ENCODE assay signal across 15 mouse cellular contexts in genomic region chr17:53622125-53622524, GRCm38 (mm10).
"Had no signal": no experiment of that assay in that cellular context is flagged by ENCODE, and none has a peak within 500 bp of the region (broad histone marks: within the 10 kb centered on the region; RNA-seq: fewer than 3 reads in every experiment).

No protein-coding gene starts in this region.

- ATAC-seq: intestine, embryonic 16.5 days had no signal

- DNase-seq: kidney, adult 8-10 months; kidney, postnatal 36 days; layer of hippocampus, adult 9-11 months; layer of hippocampus, postnatal 36 days; lung, postnatal 14 days; midbrain, embryonic 14.5 days; right cerebral cortex, postnatal 4 days; spleen, adult 18-20 months; thymus, adult 18-20 months; thymus, postnatal 14 days had no signal

- H3K36me3 ChIP-seq: lung, embryonic 15.5 days had no signal

- H3K4me3 ChIP-seq: limb, embryonic 12.5 days; lung, embryonic 15.5 days; neural tube, embryonic 12.5 days had no signal

- H3K27ac ChIP-seq: limb, embryonic 12.5 days; lung, embryonic 15.5 days; macrophage; neural tube, embryonic 12.5 days had no signal

- H3K9ac ChIP-seq: limb, embryonic 12.5 days; lung, embryonic 15.5 days; neural tube, embryonic 12.5 days had no signal

- H3K4me2 ChIP-seq: limb, embryonic 12.5 days; lung, embryonic 15.5 days; neural tube, embryonic 12.5 days had no signal

- H3K4me1 ChIP-seq: limb, embryonic 12.5 days; lung, embryonic 15.5 days; neural tube, embryonic 12.5 days had no signal

- H3K27me3 ChIP-seq: limb, embryonic 12.5 days; lung, embryonic 15.5 days; neural tube, embryonic 12.5 days had no signal

- H3K9me3 ChIP-seq: limb, embryonic 12.5 days; lung, embryonic 15.5 days; neural tube, embryonic 12.5 days had no signal
